In genomic region chr13:52531121-52531520, GRCm38 (mm10) we compare ENCODE assay signal across 8 mouse cellular contexts. TPM values are rescaled to one million over a fixed set of nuclear protein-coding genes. Genes with fewer than 3 reads are reported as not detected.
A peak's percentile ranks its signal among the peaks of the same experiment; 100 is the strongest.
DNase-seq lines count a peak whose midpoint lies in the region; ATAC-seq lines count a peak whose summit lies in the region.

Gene Diras2, minus strand, starts transcription at chr13:52531279.

- 55% methylated on average over 9 of the region's 9 CpGs for WGBS in embryonic facial prominence, embryonic 10.5 days
- 58% methylated on average over 9 of the region's 9 CpGs for WGBS in hindbrain, embryonic 16.5 days
- 64% methylated on average over 9 of the region's 9 CpGs for WGBS in midbrain, embryonic 11.5 days

- peaks cover 4% of the 10 kb centered on the region; the same call in 1 of the 2 replicates for H3K9me3 ChIP-seq in embryonic facial prominence, embryonic 10.5 days
- no peaks in the 10 kb centered on the region for H3K9me3 ChIP-seq in hindbrain, embryonic 16.5 days (ENCODE audit: control insufficient read depth, low read length)
- no peaks in the 10 kb centered on the region for H3K9me3 ChIP-seq in midbrain, embryonic 11.5 days (ENCODE audit: control insufficient read depth, low read length)

- peaks cover 8% of the 10 kb centered on the region for H3K4me1 ChIP-seq in embryonic facial prominence, embryonic 10.5 days
- H3K4me1 ChIP-seq in hindbrain, embryonic 16.5 days (ENCODE audit: control insufficient read depth, insufficient read depth, low read depth, low read length), result peaks cover 4% of the 10 kb centered on the region
- H3K4me1 ChIP-seq in midbrain, embryonic 11.5 days (ENCODE audit: control insufficient read depth, insufficient read depth, low read length), result peaks cover 8% of the 10 kb centered on the region

- H3K4me3 ChIP-seq in embryonic facial prominence, embryonic 10.5 days, result peak within 1 kb of the TSS; percentile 59
- H3K4me3 ChIP-seq in hindbrain, embryonic 16.5 days (ENCODE audit: low read length), result peak within 1 kb of the TSS; percentile 70
- peak within 1 kb of the TSS; percentile 41 for H3K4me3 ChIP-seq in midbrain, embryonic 11.5 days (ENCODE audit: low read depth, low read length)

- H3K27me3 ChIP-seq in embryonic facial prominence, embryonic 10.5 days (replicated peaks; ENCODE audit: low read depth, poor library complexity, severe bottlenecking), result peaks cover 61% of the 10 kb centered on the region
- no peaks in the 10 kb centered on the region for H3K27me3 ChIP-seq in hindbrain, embryonic 16.5 days (replicated peaks; ENCODE audit: control insufficient read depth, insufficient read depth, low read length)
- peaks cover 14% of the 10 kb centered on the region for H3K27me3 ChIP-seq in midbrain, embryonic 11.5 days (ENCODE audit: control insufficient read depth, insufficient read depth, low read length)

- peak within 1 kb of the TSS; percentile 69 for H3K27ac ChIP-seq in embryonic facial prominence, embryonic 10.5 days (replicated peaks)
- peak within 1 kb of the TSS; percentile 88 for H3K27ac ChIP-seq in hindbrain, embryonic 16.5 days (ENCODE audit: low read depth, low read length)
- no peak within 1 kb of the TSS for H3K27ac ChIP-seq in midbrain, embryonic 11.5 days (ENCODE audit: low read depth, low read length)

- H3K9ac ChIP-seq in hindbrain, embryonic 16.5 days (ENCODE audit: low read depth, low read length), result peak within 1 kb of the TSS; percentile 83
- peak within 1 kb of the TSS; percentile 53 for H3K9ac ChIP-seq in midbrain, embryonic 11.5 days (ENCODE audit: low read length)

- H3K36me3 ChIP-seq in embryonic facial prominence, embryonic 10.5 days (replicated peaks), result no peaks in the 10 kb centered on the region
- no peaks in the 10 kb centered on the region for H3K36me3 ChIP-seq in hindbrain, embryonic 16.5 days (ENCODE audit: control insufficient read depth, insufficient read depth, low read length)
- H3K36me3 ChIP-seq in midbrain, embryonic 11.5 days (ENCODE audit: control insufficient read depth, insufficient read depth, low read length), result no peaks in the 10 kb centered on the region

- DNase-seq in layer of hippocampus, adult 18-20 months (ENCODE audit: low spot score in 2 of 2), result no peak
- DNase-seq in layer of hippocampus, adult 11-12 months (ENCODE audit: low spot score), result no peak
- DNase-seq in embryonic facial prominence, embryonic 10.5 days (ENCODE audit: low spot score), result no peak
- DNase-seq in midbrain, embryonic 11.5 days (ENCODE audit: low spot score, missing footprints), result no peak
- no peak for DNase-seq in Muller cell, postnatal 12 days (ENCODE audit: inconsistent ontology term)
- no peak for DNase-seq in adrenal gland, postnatal 25 days

- peak within 1 kb of the TSS; percentile 89 for H3K4me2 ChIP-seq in hindbrain, embryonic 16.5 days (ENCODE audit: low read length)
- H3K4me2 ChIP-seq in midbrain, embryonic 11.5 days, result peak within 1 kb of the TSS; percentile 78

- ATAC-seq in hindbrain, embryonic 16.5 days, result no peak
- no peak for ATAC-seq in midbrain, embryonic 11.5 days (ENCODE audit: low FRiP score)
- no peak for ATAC-seq in monocyte, adult 5-6 weeks (replicated peaks; ENCODE audit: insufficient number of reproducible peaks, low FRiP score, low TSS enrichment, poor library complexity, severe bottlenecking)

RNA-seq across cellular contexts. Expression of gene Diras2, which starts in this region (rescaled TPM):
- 100 to 1,000 TPM; 164 to 166 TPM for total RNA-seq in layer of hippocampus, adult 18-20 months (2021)
- 0.15 and 0.19 TPM in 2 replicates for polyA plus RNA-seq in embryonic facial prominence, embryonic 10.5 days (2016; fragmentation: Nextera tagmentation; extraction: Ambion mirVana)
- polyA plus RNA-seq in hindbrain, embryonic 16.5 days (2015; fragmentation: Nextera tagmentation; extraction: Ambion mirVana), result 6.2 and 7.9 TPM in 2 replicates
- polyA plus RNA-seq in midbrain, embryonic 11.5 days (2014; fragmentation: Nextera tagmentation; extraction: Ambion mirVana), result 0.08 and 0.16 TPM in 2 replicates
- 0.19 to 1.4 TPM (median 1.4 TPM) in 3 replicates for total RNA-seq in monocyte, adult 5-6 weeks (2017)
- 4.9 and 5.8 TPM in 2 replicates for total RNA-seq in adrenal gland, postnatal 25 days (2021)

Comparison
In these comparisons a context has a peak if more than half of its experiments do, and no peak if none do; other contexts are left out.
1. RNA of gene Diras2 (total RNA-seq): 164 to 166 TPM in layer of hippocampus, adult 18-20 months; 4.9 to 5.8 TPM in adrenal gland, postnatal 25 days and 0.19 to 1.4 TPM in monocyte, adult 5-6 weeks; every median in the first group is over 10 times any median in the second.
2. Peak in every context shown above with its lines, with median percentiles within 50 percentile points of each other: H3K4me3 ChIP-seq.